Mouse (Mus musculus) MEL (cell line): ENCODE results near the gene Sorcs2. TPM values are rescaled to one million over a fixed set of nuclear protein-coding genes. Genes with fewer than 3 reads are reported as not detected.

Experiments
- DNase-seq: peaks from one replicate; pipeline ENCODE4 v3.0.0; 2011; ENCODE audit warnings: low read depth, low spot score
- H3K27ac ChIP-seq: 2 replicates; pipeline ENCODE4 v1.5.1; 2012; ENCODE audit warnings: low read depth, mild to moderate bottlenecking, control low read depth, low read length, moderate library complexity; ENCODE audit not compliant: control insufficient read depth
- H3K27me3 ChIP-seq, 2 experiments: fragments of 150-350 bp in 1 of 2; sonication (generic) in 1 of 2; 2 replicates each; pipeline ENCODE4 v1.6.1; 2012; ENCODE audit warnings: low read length in 2 of 2, mild to moderate bottlenecking in 2 of 2, improper control_type of control experiment in 1 of 2, moderate library complexity in 1 of 2; ENCODE audit not compliant: insufficient read depth in 2 of 2, control insufficient read depth in 1 of 2
- H3K36me3 ChIP-seq, 2 experiments: 2 replicates each; pipeline ENCODE4 v1.6.1; 2012 to 2014; ENCODE audit warnings: low read length in 2 of 2, improper control_type of control experiment in 1 of 2, inconsistent platforms in 1 of 2, mild to moderate bottlenecking in 1 of 2; ENCODE audit not compliant: insufficient read depth in 2 of 2, control insufficient read depth in 1 of 2
- H3K4me1 ChIP-seq, 2 experiments: fragments of 150-350 bp in 1 of 2; sonication (generic) in 1 of 2; 2 replicates each; pipeline ENCODE4 v1.6.1; 2012; ENCODE audit warnings: low read length in 2 of 2, improper control_type of control experiment in 1 of 2, mild to moderate bottlenecking in 1 of 2; ENCODE audit not compliant: insufficient read depth in 2 of 2, control insufficient read depth in 1 of 2
- H3K4me3 ChIP-seq, 2 experiments: fragments of 150-350 bp in 1 of 2; sonication (generic) in 1 of 2; 2 replicates each; pipeline ENCODE4 v1.5.1; 2012; ENCODE audit warnings: low read depth in 2 of 2, low read length in 2 of 2, mild to moderate bottlenecking in 2 of 2, moderate library complexity in 2 of 2, control low read depth in 1 of 2, improper control_type of control experiment in 1 of 2; ENCODE audit not compliant: control insufficient read depth in 1 of 2, insufficient read depth in 1 of 2
- H3K79me2 ChIP-seq: 2 replicates; pipeline ENCODE4 v1.6.1; 2012; ENCODE audit warnings: mild to moderate bottlenecking, low read length, moderate library complexity; ENCODE audit not compliant: control insufficient read depth, poor library complexity, insufficient read depth
- H3K9ac ChIP-seq: 2 replicates; pipeline ENCODE4 v1.6.1; 2012; ENCODE audit warnings: low read depth, mild to moderate bottlenecking, control low read depth, low read length, moderate library complexity; ENCODE audit not compliant: control insufficient read depth, poor library complexity, severe bottlenecking
- H3K9me3 ChIP-seq: fragments of 150-350 bp; sonication (generic); replicated peaks from 2 replicates; pipeline ENCODE4 v1.6.1; 2012; ENCODE audit warnings: mild to moderate bottlenecking, low read length, improper control_type of control experiment, moderate library complexity; ENCODE audit not compliant: insufficient read depth
- CTCF ChIP-seq, 3 experiments: IDR thresholded peaks in 2 of 3; conservative IDR thresholded peaks in 1 of 3; 2 replicates each; pipeline ENCODE4 v1.5.1; 2011 to 2012; ENCODE audit warnings: low read length in 3 of 3, low read depth in 2 of 3, mild to moderate bottlenecking in 2 of 3, improper control_type of control experiment in 1 of 3, inconsistent platforms in 1 of 3, mixed read lengths in 1 of 3, moderate library complexity in 1 of 3; ENCODE audit not compliant: control insufficient read depth in 1 of 3, insufficient read depth in 1 of 3, poor library complexity in 1 of 3, severe bottlenecking in 1 of 3
- E2F4 ChIP-seq: IDR thresholded peaks from 2 replicates; pipeline ENCODE4 v1.6.1; 2011; ENCODE audit warnings: low read depth, low read length, improper control_type of control experiment, borderline replicate concordance
- ELF1 ChIP-seq: IDR thresholded peaks from 2 replicates; pipeline ENCODE4 v1.6.1; 2014; ENCODE audit warnings: low read depth, mild to moderate bottlenecking, inconsistent platforms, low read length, improper control_type of control experiment, moderate library complexity
- GABPA ChIP-seq: IDR thresholded peaks from 2 replicates; pipeline ENCODE4 v1.6.1; 2012; ENCODE audit warnings: low read depth, mild to moderate bottlenecking, inconsistent platforms, low read length, improper control_type of control experiment, moderate library complexity
- KAT2A ChIP-seq: conservative IDR thresholded peaks from 2 replicates; pipeline ENCODE4 v1.6.1; 2012; ENCODE audit warnings: low read depth, low read length, improper control_type of control experiment, inconsistent platforms
- MAX ChIP-seq: IDR thresholded peaks from 2 replicates; pipeline ENCODE4 v1.6.1; 2011; ENCODE audit warnings: low read length, improper control_type of control experiment
- MAZ ChIP-seq: IDR thresholded peaks from 2 replicates; pipeline ENCODE4 v1.6.1; 2012; ENCODE audit warnings: low read depth, mild to moderate bottlenecking, inconsistent platforms, low read length, improper control_type of control experiment
- MYC ChIP-seq: IDR thresholded peaks from 2 replicates; pipeline ENCODE4 v1.6.1; 2011; ENCODE audit warnings: low read depth, mild to moderate bottlenecking, low read length, improper control_type of control experiment, moderate library complexity
- NRF1 ChIP-seq: IDR thresholded peaks from 2 replicates; pipeline ENCODE4 v1.6.1; 2014; ENCODE audit warnings: low read depth, mild to moderate bottlenecking, inconsistent platforms, low read length, improper control_type of control experiment, moderate library complexity; ENCODE audit not compliant: poor library complexity, insufficient read depth, severe bottlenecking
- POLR2A ChIP-seq, 2 experiments: IDR thresholded peaks; 2 replicates each; pipeline ENCODE4 v1.6.1; 2011 to 2012; ENCODE audit warnings: low read length in 2 of 2, mild to moderate bottlenecking in 2 of 2, control low read depth in 1 of 2, improper control_type of control experiment in 1 of 2, low read depth in 1 of 2, moderate library complexity in 1 of 2; ENCODE audit not compliant: control insufficient read depth in 1 of 2, insufficient read depth in 1 of 2, poor library complexity in 1 of 2
- POLR2AphosphoS5 ChIP-seq: IDR thresholded peaks from 2 replicates; pipeline ENCODE4 v1.6.1; 2012; ENCODE audit warnings: low read depth, borderline replicate concordance, mild to moderate bottlenecking, inconsistent platforms, low read length, moderate library complexity, mixed read lengths
- RAD21 ChIP-seq: IDR thresholded peaks from 2 replicates; pipeline ENCODE4 v1.6.1; 2011; ENCODE audit warnings: mild to moderate bottlenecking, low read depth, low read length, improper control_type of control experiment
- SMC3 ChIP-seq: IDR thresholded peaks from 2 replicates; pipeline ENCODE4 v1.6.1; 2011; ENCODE audit warnings: low read depth, low read length, improper control_type of control experiment
- TBP ChIP-seq: IDR thresholded peaks from 2 replicates; pipeline ENCODE4 v1.8.0; 2011; ENCODE audit warnings: low read depth, low read length, improper control_type of control experiment
- UBTF ChIP-seq: IDR thresholded peaks from 2 replicates; pipeline ENCODE4 v1.6.1; 2012; ENCODE audit warnings: low read depth, mild to moderate bottlenecking, inconsistent platforms, low read length, improper control_type of control experiment, moderate library complexity, borderline replicate concordance; ENCODE audit not compliant: insufficient read depth
- USF1 ChIP-seq: IDR thresholded peaks from 2 replicates; pipeline ENCODE4 v1.6.1; 2014; ENCODE audit warnings: low read depth, mild to moderate bottlenecking, inconsistent platforms, low read length, improper control_type of control experiment, moderate library complexity
- USF2 ChIP-seq, 2 experiments: IDR thresholded peaks; 2 replicates each; pipeline ENCODE4 v1.6.1; 2011 to 2012; ENCODE audit warnings: improper control_type of control experiment in 2 of 2, low read length in 2 of 2, borderline replicate concordance in 1 of 2, inconsistent platforms in 1 of 2, low read depth in 1 of 2, mild to moderate bottlenecking in 1 of 2; ENCODE audit not compliant: insufficient read depth in 1 of 2
- ZMIZ1 ChIP-seq: IDR thresholded peaks from 2 replicates; pipeline ENCODE4 v1.6.1; 2012; ENCODE audit warnings: low read depth, mild to moderate bottlenecking, inconsistent platforms, low read length, improper control_type of control experiment, moderate library complexity
- ZNF384 ChIP-seq: IDR thresholded peaks from 2 replicates; pipeline ENCODE4 v1.6.1; 2012; ENCODE audit warnings: low read depth, mild to moderate bottlenecking, inconsistent platforms, low read length, improper control_type of control experiment
- polyA plus RNA-seq, 2 experiments: library from polyadenylated mRNA; stranded (reverse) in 1 of 2; unstranded in 1 of 2; fragments of >175 nt in 1 of 2; fragments of >200 nt in 1 of 2; gene quantifications; 2 replicates each; pipeline versions ENCODE4 v1.2.1 to v1.2.4; 2012; ENCODE audit warnings: low replicate concordance in 2 of 2, low read depth in 1 of 2; ENCODE audit not compliant: insufficient read length in 2 of 2, insufficient read depth in 1 of 2, missing spikeins in 1 of 2
- total RNA-seq: library from RNA; depleted of rRNA; stranded (reverse); fragments of 300-350 nt; gene quantifications from 2 replicates; pipeline ENCODE4 v1.2.3, GENCODE M21; 2012

Sorcs2 gene
- total and polyA plus RNA-seq, 3 experiments: not detected

- no peaks in the 10 kb centered on the region for H3K79me2 ChIP-seq
Observed at GRCm38 (mm10) chr5:36083869-36084565, 313.9 kb downstream of the Sorcs2 start.

GRCm38 (mm10) chr5:36081021-36081420, 316.9 kb downstream of the Sorcs2 start:
- DNase-seq: no peak
- H3K27ac ChIP-seq: no peak overlapping the region
- TF ChIP-seq USF2 (IDR thresholded peaks at IDR 0.05; ENCODE audit: borderline replicate concordance in 1 of 2, insufficient read depth in 1 of 2, low read depth in 1 of 2, low read length in 2 of 2): no peak
- no peak for TF ChIP-seq MAZ
- TF ChIP-seq CTCF (IDR thresholded peaks at IDR 0.05 in 2 of 3, conservative IDR thresholded peaks at IDR 0.05 in 1 of 3; ENCODE audit: control insufficient read depth in 1 of 3, insufficient read depth in 1 of 3, low read depth in 2 of 3, low read length in 3 of 3, poor library complexity in 1 of 3, severe bottlenecking in 1 of 3): no peak
- H3K9ac ChIP-seq: no peak overlapping the region
- H3K4me1 ChIP-seq: no peaks in the 10 kb centered on the region
- H3K9me3 ChIP-seq: no peaks in the 10 kb centered on the region
- no peaks in the 10 kb centered on the region for H3K27me3 ChIP-seq
- no peaks in the 10 kb centered on the region for H3K36me3 ChIP-seq
- H3K4me3 ChIP-seq: no peak overlapping the region
- no peaks in the 10 kb centered on the region for H3K79me2 ChIP-seq

More at GRCm38 (mm10) chr5:36083869-36084565, 313.9 kb downstream of the Sorcs2 start:
- Histone ChIP-seq H3K27ac (no peak overlapping the region), H3K4me1 (no peaks in the 10 kb centered on the region), H3K9me3 (no peaks in the 10 kb centered on the region), H3K27me3 (no peaks in the 10 kb centered on the region), H3K4me3 (no peak overlapping the region), H3K9ac (no peak overlapping the region), H3K36me3 (no peaks in the 10 kb centered on the region)
- TF ChIP-seq POLR2AphosphoS5 (no peak), GABPA (no peak), MYC (no peak), USF2 (IDR thresholded peaks at IDR 0.05; ENCODE audit: borderline replicate concordance in 1 of 2, insufficient read depth in 1 of 2, low read depth in 1 of 2, low read length in 2 of 2) (no peak), E2F4 (no peak), CTCF (IDR thresholded peaks at IDR 0.05 in 2 of 3, conservative IDR thresholded peaks at IDR 0.05 in 1 of 3; ENCODE audit: control insufficient read depth in 1 of 3, insufficient read depth in 1 of 3, low read depth in 2 of 3, low read length in 3 of 3, poor library complexity in 1 of 3, severe bottlenecking in 1 of 3) (no peak), UBTF (no peak), NRF1 (no peak), KAT2A (no peak), ELF1 (no peak), USF1 (no peak), RAD21 (no peak), POLR2A (IDR thresholded peaks at IDR 0.05; ENCODE audit: control insufficient read depth in 1 of 2, insufficient read depth in 1 of 2, low read depth in 1 of 2, low read length in 2 of 2, poor library complexity in 1 of 2) (no peak), SMC3 (no peak), TBP (no peak), ZMIZ1 (no peak), MAZ (no peak), ZNF384 (no peak), MAX (no peak)
- DNase-seq: no peak
